Mouse (Mus musculus) layer of hippocampus, postnatal 25 days (tissue): ENCODE results near the gene Cnot3. TPM values are rescaled to one million over a fixed set of nuclear protein-coding genes. Genes with fewer than 3 reads are reported as not detected.
"Not testable (repeated sequence)": the region's sequence is repeated elsewhere in the genome, so short reads cannot be mapped to it uniquely, and the experiment has no call there.

Source experiments
- DNase-seq, 2 experiments: peaks; one replicate each; pipeline ENCODE4 v3.0.0; 2022; ENCODE audit warnings: mixed read lengths in 2 of 2, low spot score in 1 of 2; ENCODE audit errors: extremely low spot score in 1 of 2
- total RNA-seq, 2 experiments: library from RNA; stranded (reverse); gene quantifications; 2 replicates each; pipeline ENCODE4 v1.2.3; 2021

Gene Cnot3
- 10 to 100 TPM; 49.7 to 61.3 TPM for total RNA-seq

DNA sequence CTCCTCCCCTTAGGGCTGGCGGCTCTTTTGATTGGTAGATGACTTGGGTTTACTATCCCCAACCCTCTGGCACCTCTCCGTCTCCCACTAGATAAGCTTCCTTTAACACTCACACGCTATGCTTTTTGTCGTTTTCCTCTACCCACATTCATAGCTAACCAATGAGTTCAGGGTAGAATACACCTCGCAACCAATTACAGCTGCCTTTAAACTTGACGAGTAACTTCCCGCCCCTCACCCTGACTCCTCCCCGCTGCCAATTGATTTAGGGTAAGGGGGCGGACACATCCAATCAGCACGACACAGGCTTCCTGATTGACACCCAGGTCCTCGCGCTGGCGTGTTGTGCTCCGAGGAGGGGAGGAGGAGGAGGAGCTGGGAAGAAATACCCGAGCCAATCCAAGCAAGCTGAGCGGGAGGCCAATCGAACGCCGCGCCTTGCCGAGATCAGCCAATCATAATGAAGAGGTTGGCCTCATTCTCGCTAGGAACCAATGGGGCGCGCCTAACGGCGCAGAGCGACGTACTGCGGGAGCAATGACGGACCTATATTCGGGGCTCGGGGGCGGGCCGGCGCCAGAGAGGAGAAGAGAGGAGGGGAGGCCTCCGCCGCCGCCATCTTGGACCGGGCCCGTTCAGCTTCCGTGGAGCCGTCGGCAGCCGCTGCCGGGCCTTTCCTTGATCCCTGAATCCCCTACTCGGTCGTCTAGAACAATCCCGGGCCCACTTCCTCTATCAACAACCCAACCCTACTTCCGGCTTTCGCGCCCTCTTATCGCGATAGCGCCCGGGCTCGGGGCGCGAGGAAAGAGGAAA lies at the start of gene Cnot3:
TSS of gene Cnot3 (plus strand) at position 597 of the 816 bp plus-strand sequence.
- DNase-seq, result peak; percentile 87 to 93

DNA sequence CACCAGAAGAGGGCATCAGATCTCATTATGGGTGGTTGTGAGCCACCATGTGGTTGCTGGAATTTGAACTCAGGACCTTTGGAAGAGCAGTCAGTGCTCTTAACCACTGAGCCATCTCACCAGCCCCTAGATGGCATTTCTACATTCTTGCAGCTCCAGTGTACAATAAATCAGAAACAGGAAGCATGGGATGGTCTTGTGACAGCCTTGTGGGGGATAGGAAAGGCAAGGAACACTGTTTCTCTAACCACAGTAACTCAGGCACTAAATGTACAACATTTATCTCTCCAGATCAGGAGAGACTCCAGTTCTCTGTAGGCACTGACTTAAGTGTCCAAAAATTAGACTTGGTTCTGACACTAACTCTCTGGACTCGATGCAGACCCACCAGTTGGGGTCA lies 47.3 kb upstream of the Cnot3 start:
- DNase-seq, result not testable (repeated sequence)

DNA sequence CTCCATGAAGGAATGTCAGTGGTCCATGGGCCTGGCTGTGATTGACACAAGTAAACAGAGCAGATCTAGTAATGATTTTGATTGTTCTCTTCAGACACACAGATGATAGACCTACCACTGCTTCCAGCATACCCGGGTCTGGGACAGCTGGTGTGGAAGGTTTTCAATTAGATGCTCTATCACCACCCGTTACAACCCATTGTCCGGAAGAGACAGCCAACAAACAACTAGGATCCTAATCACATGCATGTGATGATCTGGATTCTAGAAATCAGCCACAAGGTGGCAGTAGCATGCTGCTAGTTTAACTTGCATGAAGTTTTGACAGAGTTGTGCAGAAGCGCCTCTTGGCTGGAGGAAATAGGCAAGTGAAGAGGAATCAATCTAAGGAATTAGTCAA lies 43.9 kb upstream of the Cnot3 start:
- peak; percentile 27 to 69 for DNase-seq

DNA sequence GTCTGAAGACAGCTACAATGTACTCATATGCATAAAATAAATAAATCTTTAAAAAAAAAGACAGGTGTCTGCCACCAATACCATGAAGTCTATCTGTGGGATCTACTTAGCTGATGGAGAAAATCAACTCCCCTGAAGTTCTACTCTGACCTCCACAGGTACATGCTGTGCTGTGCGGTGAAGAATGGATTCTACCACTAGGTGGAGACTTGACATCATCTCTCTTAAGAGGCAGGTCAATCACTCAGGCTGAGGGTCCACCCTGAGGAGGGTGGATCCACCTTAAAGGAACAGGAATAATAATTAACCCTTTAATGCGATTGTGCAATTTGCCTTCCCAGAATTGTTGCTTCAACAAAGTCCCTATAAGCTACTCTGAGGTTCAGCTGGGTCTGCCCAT lies 38.3 kb upstream of the Cnot3 start:
- no peak for DNase-seq

DNA sequence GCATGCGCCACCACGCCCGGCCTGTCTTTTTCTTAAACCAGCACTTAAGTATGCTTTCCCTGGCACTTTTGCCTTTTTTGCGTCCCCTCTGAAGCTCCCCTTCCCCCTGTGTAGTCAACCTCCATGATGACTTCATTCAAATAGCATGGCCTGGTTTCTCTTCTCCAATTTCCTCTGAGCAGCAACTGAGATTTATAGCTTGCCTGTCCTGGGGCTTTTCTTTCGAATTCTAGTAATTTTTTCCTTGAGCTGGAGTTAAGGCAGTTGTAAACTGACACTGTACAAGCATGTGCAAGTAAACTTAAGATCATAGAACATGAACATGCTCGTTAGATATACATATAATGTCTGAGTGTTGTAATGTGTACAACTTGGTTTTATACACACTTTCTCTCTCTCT lies 37.7 kb upstream of the Cnot3 start:
- DNase-seq, result no peak

DNA sequence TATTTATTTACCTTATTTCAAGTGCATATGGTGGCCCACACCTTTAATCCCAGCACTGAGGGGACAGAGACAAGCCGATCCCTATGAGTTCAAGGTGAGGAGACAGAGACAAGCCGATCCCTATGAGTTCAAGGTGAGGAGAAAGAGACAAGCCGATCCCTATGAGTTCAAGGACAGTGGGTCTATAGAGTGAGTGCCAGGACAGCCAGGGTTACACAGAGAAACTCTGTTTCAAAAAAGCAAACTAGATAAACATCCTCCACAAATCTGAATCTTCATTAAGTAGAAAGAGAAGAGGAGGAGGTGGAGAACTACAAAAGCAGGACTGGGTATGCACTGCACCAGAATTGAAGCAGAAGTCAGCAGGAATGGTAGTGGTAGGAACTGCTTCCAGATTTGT lies 36.4 kb upstream of the Cnot3 start:
- no peak for DNase-seq

DNA sequence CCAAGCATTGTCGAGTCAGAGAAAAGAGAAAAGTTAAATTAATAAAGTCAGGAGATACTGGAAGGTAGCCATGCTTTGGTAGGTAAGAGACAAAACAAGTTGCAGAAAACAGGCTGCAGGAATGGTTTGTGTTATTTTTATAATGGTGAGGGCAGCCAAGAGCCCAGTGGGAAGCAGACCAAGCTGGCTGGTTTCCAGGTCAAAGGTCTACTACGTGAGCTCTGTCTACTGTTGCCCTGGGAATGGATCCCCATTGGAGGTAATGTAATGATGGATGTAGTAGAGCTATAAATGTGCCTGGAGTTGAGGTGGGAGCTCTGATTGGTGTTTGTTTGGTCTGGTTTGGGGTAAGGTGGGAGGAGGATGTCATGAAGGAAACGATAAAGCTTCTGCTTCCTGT lies 36.0 kb upstream of the Cnot3 start:
- no peak for DNase-seq

DNA sequence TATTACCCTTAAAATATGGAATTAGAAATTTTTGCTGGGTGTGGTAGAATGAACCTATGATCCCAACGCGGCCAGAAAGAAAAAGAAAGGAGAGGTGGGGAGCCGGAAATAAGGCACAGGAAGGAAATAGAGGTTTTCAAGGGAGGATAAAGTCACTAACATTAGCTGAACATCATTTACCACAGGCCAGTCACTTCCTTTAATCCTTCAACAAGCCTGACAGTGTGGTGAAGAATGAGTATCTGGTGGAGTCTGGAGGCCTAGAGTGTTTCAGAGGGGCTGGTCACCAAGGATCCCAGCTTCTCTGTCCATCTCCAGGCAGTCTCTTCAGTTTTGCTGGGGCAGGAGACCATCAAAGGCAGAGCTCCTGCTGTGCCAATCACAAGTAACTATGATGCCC lies 34.6 kb upstream of the Cnot3 start:
- no peak for DNase-seq

DNA sequence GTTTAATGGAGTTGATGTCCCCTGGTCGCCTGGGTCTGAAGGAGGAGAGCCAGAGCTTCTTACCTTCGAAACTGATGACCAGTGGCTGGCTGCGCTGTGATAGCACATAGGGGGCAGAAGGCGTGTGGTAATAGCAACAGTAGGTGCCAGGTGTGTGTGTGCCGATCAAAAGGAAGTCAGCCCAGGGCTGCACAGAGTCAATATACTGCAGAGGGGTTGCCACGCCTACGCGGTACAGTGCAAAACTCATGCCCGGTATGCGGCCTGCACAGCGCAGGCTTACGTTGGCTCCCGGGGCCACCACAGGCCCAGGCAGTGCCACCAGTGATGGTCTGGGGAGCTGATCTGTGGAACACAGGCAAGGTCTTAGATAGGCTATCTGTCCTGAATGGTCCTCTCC lies 34.1 kb upstream of the Cnot3 start:
- DNase-seq, result no peak

DNA sequence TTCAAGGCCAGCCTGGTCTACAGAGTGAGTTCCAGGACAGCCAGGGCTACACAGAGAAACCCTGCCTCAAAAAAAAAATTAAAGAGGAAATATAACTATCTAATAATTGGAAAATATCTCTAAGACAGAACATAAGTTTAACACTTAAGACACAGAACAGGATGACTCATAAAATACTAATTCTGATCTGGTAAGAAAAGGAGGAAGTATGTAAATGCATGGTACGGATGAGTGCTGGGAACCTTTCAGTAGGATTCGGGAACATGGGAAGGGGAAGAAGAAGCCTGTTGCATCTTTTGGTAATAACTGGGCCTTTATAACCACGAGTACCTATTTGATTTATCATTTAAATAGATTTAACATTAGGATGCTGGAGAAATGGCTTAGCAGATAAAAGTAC lies 31.0 kb upstream of the Cnot3 start:
- DNase-seq, result no peak

DNA sequence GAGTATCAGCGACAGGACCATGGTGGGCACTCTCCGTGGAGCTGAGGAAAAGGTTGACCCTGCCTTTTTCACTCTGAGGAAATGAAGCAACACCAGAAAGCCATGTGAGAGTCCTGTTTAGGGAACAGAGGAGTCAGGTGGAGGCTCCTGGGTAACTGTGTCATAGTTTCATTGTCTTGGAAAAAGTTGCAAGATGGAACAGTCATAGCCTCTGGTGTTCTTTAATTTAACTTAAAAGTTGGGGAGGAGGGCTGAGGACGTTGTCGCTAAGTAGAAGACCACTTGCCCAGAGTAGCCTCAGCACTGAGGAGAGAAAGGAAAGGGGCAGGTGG lies 29.0 kb upstream of the Cnot3 start, which contains the start of gene Oscar:
TSS of gene Oscar (minus strand) at position 101 of the 332 bp plus-strand sequence.
- DNase-seq, result no peak

DNA sequence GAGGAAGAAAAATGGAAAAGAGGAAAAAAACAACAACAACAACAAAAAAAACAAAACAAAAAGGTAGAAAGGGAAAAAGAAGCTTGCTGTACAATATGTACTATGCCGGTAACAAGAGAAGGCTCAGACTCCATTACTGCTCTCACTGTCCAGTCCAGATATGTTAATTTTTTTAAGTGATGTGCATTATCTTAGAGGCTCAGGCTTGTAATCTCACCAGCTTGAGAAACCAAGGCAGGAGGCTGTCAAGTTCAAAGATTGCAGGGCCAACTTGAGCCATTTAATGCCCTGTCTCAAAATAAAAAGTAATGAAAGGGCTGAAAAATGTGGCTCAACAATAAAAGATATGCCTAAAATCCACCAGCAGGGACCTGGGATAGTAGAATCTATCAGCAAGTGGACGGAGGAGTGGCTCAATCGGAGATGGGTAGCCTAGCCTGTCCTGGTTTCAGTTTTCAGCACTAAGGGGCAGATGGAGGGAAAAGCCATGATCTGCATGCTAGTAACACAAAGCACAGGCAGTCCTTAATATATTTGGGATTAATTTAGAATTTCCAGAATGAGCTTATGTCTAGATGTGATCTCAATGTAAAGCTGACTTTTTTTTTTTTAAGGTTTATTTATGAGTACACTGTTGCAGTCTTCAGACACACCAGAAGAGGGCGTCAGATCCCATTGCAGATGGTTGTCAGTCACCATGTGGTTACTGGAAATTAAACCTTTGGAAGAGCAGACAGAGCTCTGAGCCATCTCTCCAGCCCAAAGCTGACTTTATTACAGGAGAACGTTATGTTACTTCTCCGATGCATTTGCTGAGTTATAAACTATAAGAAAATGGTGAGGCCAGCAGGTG lies 28.5 kb upstream of the Cnot3 start:
- peak in 1 of 2 experiments; percentile 53 for DNase-seq

DNA sequence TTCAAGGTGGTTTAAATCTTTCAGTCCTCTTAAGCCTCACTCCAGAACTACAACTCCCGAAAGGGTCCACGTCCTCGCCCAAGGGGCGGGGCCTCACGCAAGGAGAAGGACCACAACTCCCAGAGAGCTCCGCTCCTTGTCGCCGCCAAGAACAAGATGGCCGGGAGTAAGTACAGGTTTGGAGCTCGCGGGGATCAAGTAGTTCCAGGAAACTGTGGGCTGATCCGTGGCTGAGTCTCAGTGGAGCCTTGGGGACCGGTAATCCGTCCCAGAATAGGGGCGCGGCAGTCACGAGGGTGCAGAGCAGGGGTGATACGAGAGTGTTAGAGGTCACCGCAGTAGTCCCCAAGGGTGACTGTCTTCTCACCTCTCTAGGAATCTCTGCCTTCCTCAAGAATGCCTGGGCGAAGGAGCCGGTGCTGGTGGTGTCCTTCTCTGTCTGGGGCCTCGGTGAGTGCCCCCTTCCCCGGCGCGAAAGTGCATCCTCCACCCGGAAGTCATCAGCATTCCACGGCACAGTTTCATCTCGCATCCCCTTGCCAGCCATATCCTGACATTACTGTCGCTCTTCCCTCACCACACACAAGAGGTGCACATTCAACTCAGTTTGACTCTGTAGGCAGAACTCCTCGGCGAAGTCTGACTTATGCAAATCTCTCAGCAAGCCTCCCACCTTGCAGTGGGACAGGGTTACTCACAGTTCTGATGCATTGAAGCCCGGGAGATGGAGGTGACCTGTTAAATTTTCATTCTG lies 27.6 kb upstream of the Cnot3 start, which contains the start of gene Ndufa3:
TSS of gene Ndufa3 (plus strand) at position 132 of the 754 bp plus-strand sequence.
- peak; percentile 65 to 70 for DNase-seq

DNA sequence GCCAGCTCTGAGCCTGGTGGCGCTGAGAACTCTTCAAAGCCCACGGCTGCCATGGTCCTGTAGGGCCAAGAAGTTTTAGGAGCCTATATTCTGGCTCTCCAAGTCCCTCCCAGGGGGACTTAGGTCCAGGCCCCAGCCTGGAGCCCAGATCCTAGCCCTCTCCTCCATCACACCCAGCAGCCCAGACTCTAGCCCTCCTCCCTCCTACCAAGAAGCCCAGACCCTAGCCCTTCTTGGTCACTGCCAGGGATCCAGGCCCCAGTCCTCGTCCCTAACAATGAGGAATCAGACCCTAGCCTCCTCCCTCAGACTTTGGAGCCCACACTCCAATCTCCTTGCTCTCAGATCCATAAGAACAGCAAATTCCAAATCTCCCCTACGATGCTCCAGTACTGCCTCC lies 16.0 kb upstream of the Cnot3 start:
- no peak for DNase-seq

DNA sequence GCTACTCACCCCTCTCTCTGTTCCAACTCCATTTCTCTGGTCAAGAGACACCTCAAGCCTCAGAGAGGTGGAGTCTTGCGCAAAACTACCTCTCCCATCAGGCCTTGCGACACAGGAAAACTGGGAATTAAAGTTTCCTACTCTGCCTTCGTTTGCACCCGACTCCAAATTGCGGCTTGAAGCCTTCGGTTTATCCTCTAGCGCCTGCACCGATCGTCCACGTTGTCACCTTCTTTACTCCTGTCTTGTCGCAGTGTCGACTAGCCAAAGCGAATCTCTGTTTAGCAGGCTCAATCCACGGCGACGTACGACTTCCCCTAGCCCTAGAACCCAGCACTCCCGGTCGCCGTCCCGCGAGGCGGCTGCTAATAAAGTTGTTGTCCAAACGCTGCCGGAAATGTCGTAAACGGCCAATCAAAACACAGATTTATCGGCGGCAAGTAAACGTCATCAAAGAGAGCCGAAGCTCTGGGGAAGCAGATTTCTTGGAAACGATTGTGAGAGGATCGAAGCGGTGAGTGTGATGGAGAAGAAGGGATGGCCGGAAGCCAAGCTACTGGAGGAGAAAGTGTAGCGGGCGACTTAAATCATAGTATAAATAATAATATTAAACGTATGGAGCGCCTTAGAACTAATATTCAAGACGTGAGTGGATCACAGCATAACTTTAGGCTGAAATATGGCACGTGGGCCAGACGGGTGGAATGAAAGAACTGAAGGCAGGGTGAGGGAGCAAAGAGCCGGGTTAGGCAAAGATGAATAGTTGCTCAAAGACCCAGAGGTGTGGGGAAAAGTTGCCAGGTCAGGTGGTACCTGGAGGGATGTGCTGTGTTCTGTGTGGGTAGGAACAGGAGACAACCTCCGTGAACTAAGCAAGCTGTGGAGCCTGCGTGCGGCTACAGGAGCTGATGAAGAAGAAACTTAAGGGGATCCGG lies 15.3 kb upstream of the Cnot3 start, which contains the start of the genes Tfpt and Prpf31:
TSS of gene Tfpt (minus strand) at position 387 of the 935 bp plus-strand sequence.
TSS of gene Prpf31 (plus strand) at position 443 of the 935 bp plus-strand sequence.
- DNase-seq, result peak; percentile 82 to 92

DNA sequence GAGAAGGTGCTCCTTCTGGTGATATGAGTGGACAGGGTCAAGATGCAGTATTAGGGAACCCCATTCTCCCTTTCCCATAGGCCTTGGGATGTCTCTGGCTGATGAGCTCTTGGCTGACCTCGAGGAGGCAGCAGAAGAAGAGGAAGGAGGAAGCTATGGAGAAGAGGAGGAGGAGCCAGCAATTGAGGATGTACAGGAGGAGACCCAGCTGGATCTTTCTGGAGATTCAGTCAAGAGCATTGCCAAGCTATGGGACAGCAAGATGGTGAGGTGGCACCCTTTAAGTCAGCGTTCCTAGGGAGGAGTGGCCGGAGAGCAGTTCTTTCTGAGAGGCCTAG lies 14.6 kb upstream of the Cnot3 start:
- no peak for DNase-seq

DNA sequence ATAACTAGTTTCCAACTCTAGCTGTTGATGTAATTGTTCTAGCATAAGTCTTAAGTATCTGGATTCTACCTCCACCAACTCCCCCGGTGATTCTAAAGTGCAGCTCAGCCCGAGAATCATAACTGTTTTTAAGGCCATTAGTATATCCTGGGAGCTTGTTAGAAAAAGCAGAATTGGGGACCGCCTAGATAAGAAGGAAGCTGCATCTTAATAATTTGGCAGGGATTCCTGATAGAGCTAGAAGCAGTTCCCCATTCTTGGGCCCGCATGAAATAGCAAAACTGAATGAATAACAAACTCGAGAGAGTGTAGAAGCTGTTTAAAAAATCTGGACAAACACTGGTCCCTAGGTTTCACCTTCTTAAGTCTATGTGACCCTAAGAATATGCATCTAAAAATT lies 1.7 kb upstream of the Cnot3 start:
- no peak for DNase-seq

DNA sequence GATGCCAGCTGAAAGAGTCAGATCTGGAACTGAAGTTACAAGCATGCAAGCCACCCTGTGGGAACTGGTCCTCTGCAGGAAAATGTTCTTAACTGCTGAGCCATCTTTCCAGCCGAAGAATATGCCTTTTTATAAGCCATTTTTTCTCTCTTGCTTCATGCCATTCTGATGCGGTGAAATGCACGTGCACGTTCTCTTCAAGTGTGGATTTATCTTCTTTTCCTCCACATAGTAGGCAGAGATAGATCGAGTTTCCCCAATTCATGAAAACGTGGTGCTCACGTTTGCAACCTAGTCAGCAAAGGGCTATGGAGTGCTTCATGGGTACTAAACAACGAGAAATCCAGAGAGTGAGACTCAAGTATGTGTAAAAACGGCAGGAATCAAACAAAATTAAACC lies 1.2 kb upstream of the Cnot3 start:
- no peak for DNase-seq

DNA sequence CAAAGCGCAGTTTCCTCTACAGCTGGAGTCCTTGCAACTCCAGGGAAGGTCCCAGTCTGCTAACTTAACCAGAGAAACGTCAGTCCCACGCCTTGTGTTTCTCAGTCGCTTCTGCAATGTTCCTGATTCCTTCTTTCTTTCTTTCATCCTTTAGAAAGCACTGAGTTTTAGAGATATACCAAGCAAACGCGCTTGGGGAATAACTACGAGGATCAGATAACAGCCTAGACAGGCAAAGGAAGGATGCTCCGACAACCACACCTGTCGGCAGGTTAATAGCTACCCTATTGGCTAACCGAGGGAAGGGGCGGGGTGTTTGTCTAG lies 758 bp upstream of the Cnot3 start:
- DNase-seq, result peak in 1 of 2 experiments; percentile 81

DNA sequence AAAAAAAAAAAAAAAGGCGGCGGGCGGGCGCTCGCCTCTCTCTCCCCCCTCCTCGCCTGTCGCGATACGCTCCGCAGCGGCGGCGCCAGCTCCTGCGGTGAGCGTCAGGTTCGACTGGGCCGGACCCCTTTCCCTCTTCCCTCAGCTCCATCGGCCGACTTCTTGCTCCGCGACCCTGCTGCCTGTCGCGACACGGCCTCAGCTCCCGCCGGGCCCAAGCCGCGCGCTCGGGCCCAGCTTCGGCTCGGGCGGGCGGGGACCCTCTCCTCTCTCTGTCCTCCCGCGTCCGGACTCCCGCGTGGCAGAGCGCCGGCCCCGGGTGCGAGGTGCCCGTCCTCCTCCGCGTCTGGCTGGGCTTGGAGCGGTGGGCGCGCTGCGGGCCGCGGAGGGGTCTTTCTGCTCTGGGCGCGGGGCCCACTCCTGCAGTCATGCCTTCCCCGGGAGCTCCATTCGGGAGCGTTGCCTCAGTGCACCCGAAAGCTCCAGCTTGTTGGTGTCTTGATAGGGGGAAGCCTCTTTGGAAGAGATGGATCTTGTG lies 489 bp downstream of the Cnot3 start:
- DNase-seq, result no peak
